Mouse (Mus musculus): ENCODE results near the gene Thbs2. TPM values are rescaled to one million over a fixed set of nuclear protein-coding genes. Genes with fewer than 3 reads are reported as not detected.
"Not testable (repeated sequence)": the region's sequence is repeated elsewhere in the genome, so short reads cannot be mapped to it uniquely, and the experiment has no call there.

The Thbs2 gene
- total RNA-seq, 2 experiments from 2014 or later, result 2.7 to 3.7 TPM

GRCm38 (mm10) chr17:14628901-14629300 is 65.1 kb downstream of the Thbs2 start:
- DNase-seq, result no peak

- DNase-seq, result no peak
Observed at GRCm38 (mm10) chr17:14627828-14628338, 66.2 kb downstream of the Thbs2 start.

GRCm38 (mm10) chr17:14624433-14624832 is 69.6 kb downstream of the Thbs2 start:
- DNase-seq, result no peak

GRCm38 (mm10) chr17:14621006-14621405 is 73.0 kb downstream of the Thbs2 start:
- DNase-seq, result not testable (repeated sequence)

GRCm38 (mm10) chr17:14620037-14620436 is 74.0 kb downstream of the Thbs2 start:
- no peak for DNase-seq

GRCm38 (mm10) chr17:14619038-14619437 is 75.0 kb downstream of the Thbs2 start:
- DNase-seq, result no peak

Other genes starting within 250 kb of the Thbs2 start
- gene Wdr27, start 248.9 kb upstream of the Thbs2 start, total RNA-seq (2021), result 1 to 10 TPM; 2.4 to 3.0 TPM
- 10 to 100 TPM; 15.6 to 15.7 TPM for gene 1600012H06Rik, start 248.9 kb upstream of the Thbs2 start, total RNA-seq (2021)